Mouse (Mus musculus) kidney, postnatal 0 days (tissue): Measurements from ENCODE around the gene Clasp1. TPM values are rescaled to one million over a fixed set of nuclear protein-coding genes. Genes with fewer than 3 reads are reported as not detected.

Experiments used
- ATAC-seq: fragments of 200-750 bp; cut with Nextera tagmentation; replicated peaks from 2 replicates; pipeline ENCODE4 v1.8.0; 2017; ENCODE audit warnings: low read depth, moderate number of reproducible peaks, moderate TSS enrichment, moderate library complexity; ENCODE audit not compliant: low FRiP score
- DNase-seq: peaks from one replicate; pipeline ENCODE4 v3.0.0-alpha.2; 2016; ENCODE audit warnings: low spot score
- H3K27ac ChIP-seq: fragments of 300-500 bp; sonication (generic); 2 replicates; pipeline ENCODE4 v1.5.1; 2014; ENCODE audit warnings: mild to moderate bottlenecking
- H3K27me3 ChIP-seq: fragments of 300-500 bp; sonication (generic); 2 replicates; pipeline ENCODE4 v1.6.1; 2014; ENCODE audit warnings: low read length, mixed read lengths; ENCODE audit not compliant: insufficient read depth
- H3K36me3 ChIP-seq: fragments of 300-500 bp; sonication (generic); 2 replicates; pipeline ENCODE4 v1.6.1; 2014; ENCODE audit warnings: low read length, mixed read lengths; ENCODE audit not compliant: insufficient read depth
- H3K4me1 ChIP-seq: fragments of 300-500 bp; sonication (generic); replicated peaks from 2 replicates; pipeline ENCODE4 v1.6.1; 2014; ENCODE audit warnings: antibody characterized with exemption, low read length, mixed read lengths; ENCODE audit not compliant: insufficient read depth
- H3K4me2 ChIP-seq: fragments of 300-500 bp; sonication (generic); 2 replicates; pipeline ENCODE4 v1.6.1; 2014; ENCODE audit warnings: mild to moderate bottlenecking, low read length, moderate library complexity, mixed read lengths
- H3K4me3 ChIP-seq: fragments of 300-500 bp; sonication (generic); replicated peaks from 2 replicates; pipeline ENCODE4 v1.5.1; 2014; ENCODE audit warnings: low read depth, low read length
- H3K9ac ChIP-seq: fragments of 300-500 bp; sonication (generic); 2 replicates; pipeline ENCODE4 v1.6.1; 2014; ENCODE audit warnings: low read depth, low read length
- H3K9me3 ChIP-seq: fragments of 300-500 bp; sonication (generic); replicated peaks from 2 replicates; pipeline ENCODE4 v1.6.1; 2016; ENCODE audit warnings: low read length, inconsistent platforms, mixed read lengths
- CTCF ChIP-seq: IDR thresholded peaks from 2 replicates; pipeline ENCODE4 v1.5.1; 2016; ENCODE audit warnings: antibody characterized with exemption, low read depth, mild to moderate bottlenecking, moderate library complexity
- WGBS: fragments of 180-500 bp; shearing (Covaris S2); extraction: QIAGEN DNeasy Blood & Tissue Kit; methylation state at CpG from one replicate; pipeline ENCODE4 v1.1.7; 2014; 5-methylcytosine and 5-hydroxymethylcytosine counted together
- polyA plus RNA-seq: library from polyadenylated mRNA; unstranded; fragments of >200 nt; fragmentation: Nextera tagmentation; extraction: Ambion mirVana; gene quantifications from 2 replicates; pipeline ENCODE4 v1.2.1, GENCODE M21; 2015

Gene Clasp1
- polyA plus RNA-seq, 1 experiment from 2014 or later: 16.5 TPM

- Histone ChIP-seq H3K4me1 (no peaks in the 10 kb centered on the region), H3K36me3 (peaks cover 55% of the 10 kb centered on the region), H3K9me3 (no peaks in the 10 kb centered on the region), H3K4me3 (no peak overlapping the region), H3K9ac (no peak overlapping the region), H3K27ac (no peak overlapping the region), H3K27me3 (no peaks in the 10 kb centered on the region), H3K4me2 (no peak overlapping the region)
- no peak for DNase-seq
- TF ChIP-seq CTCF: no peak
- 92% methylated on average over 3 of the region's 3 CpGs for WGBS
- ATAC-seq: no peak
Observed at GRCm38 (mm10) chr1:118553451-118553850, 164.6 kb downstream of the Clasp1 start.

- no peak for ATAC-seq
- H3K9me3 ChIP-seq: no peaks in the 10 kb centered on the region
- no peak for TF ChIP-seq CTCF
- H3K4me2 ChIP-seq: no peak overlapping the region
- peaks cover 49% of the 10 kb centered on the region for H3K36me3 ChIP-seq
- H3K27ac ChIP-seq: no peak overlapping the region
- no peaks in the 10 kb centered on the region for H3K4me1 ChIP-seq
- no peak overlapping the region for H3K9ac ChIP-seq
- 76% methylated on average over 5 of the region's 5 CpGs for WGBS
- no peak overlapping the region for H3K4me3 ChIP-seq
- H3K27me3 ChIP-seq: no peaks in the 10 kb centered on the region
- no peak for DNase-seq
Observed at GRCm38 (mm10) chr1:118554961-118555360, 166.1 kb downstream of the Clasp1 start.

- DNase-seq: no peak
- Histone ChIP-seq H3K36me3 (peaks cover 58% of the 10 kb centered on the region), H3K27ac (no peak overlapping the region), H3K4me3 (no peak overlapping the region), H3K9ac (no peak overlapping the region), H3K9me3 (no peaks in the 10 kb centered on the region), H3K27me3 (no peaks in the 10 kb centered on the region), H3K4me1 (no peaks in the 10 kb centered on the region), H3K4me2 (no peak overlapping the region)
- TF ChIP-seq CTCF: no peak
- no peak for ATAC-seq
- 86% methylated on average over 2 of the region's 2 CpGs for WGBS
Observed at GRCm38 (mm10) chr1:118559716-118560115, 170.9 kb downstream of the Clasp1 start.

- Histone ChIP-seq H3K9me3 (no peaks in the 10 kb centered on the region), H3K36me3 (peaks cover 64% of the 10 kb centered on the region), H3K27ac (no peak overlapping the region), H3K4me3 (no peak overlapping the region), H3K27me3 (no peaks in the 10 kb centered on the region), H3K4me2 (no peak overlapping the region), H3K4me1 (no peaks in the 10 kb centered on the region), H3K9ac (no peak overlapping the region)
- TF ChIP-seq CTCF: peak; percentile 57
- peak; percentile 8 for DNase-seq
- ATAC-seq: no peak
Observed at GRCm38 (mm10) chr1:118564561-118564960, 175.7 kb downstream of the Clasp1 start.

- DNase-seq (no peak), ATAC-seq (no peak)
- H3K4me3 ChIP-seq: no peak overlapping the region
- no peaks in the 10 kb centered on the region for H3K9me3 ChIP-seq
- H3K4me1 ChIP-seq: no peaks in the 10 kb centered on the region
- H3K4me2 ChIP-seq: no peak overlapping the region
- H3K27ac ChIP-seq: no peak overlapping the region
- TF ChIP-seq CTCF: no peak
- H3K9ac ChIP-seq: no peak overlapping the region
- peaks cover 66% of the 10 kb centered on the region for H3K36me3 ChIP-seq
- H3K27me3 ChIP-seq: no peaks in the 10 kb centered on the region
- WGBS: over 99% methylated on average over 3 of the region's 3 CpGs
Observed at GRCm38 (mm10) chr1:118567659-118568058, 178.8 kb downstream of the Clasp1 start.

GRCm38 (mm10) chr1:118580174-118580702 is 191.4 kb downstream of the Clasp1 start:
- DNase-seq: no peak
- H3K27ac ChIP-seq: no peak overlapping the region
- no peaks in the 10 kb centered on the region for H3K9me3 ChIP-seq
- no peak overlapping the region for H3K4me3 ChIP-seq
- peaks cover 21% of the 10 kb centered on the region; the same call in 1 of the 2 replicates for H3K36me3 ChIP-seq
- H3K4me1 ChIP-seq: no peaks in the 10 kb centered on the region
- ATAC-seq: no peak
- no peak for TF ChIP-seq CTCF
- H3K27me3 ChIP-seq: no peaks in the 10 kb centered on the region
- 93% methylated on average over 2 of the region's 2 CpGs for WGBS
- H3K4me2 ChIP-seq: no peak overlapping the region
- no peak overlapping the region for H3K9ac ChIP-seq

GRCm38 (mm10) chr1:118581179-118581578 is 192.3 kb downstream of the Clasp1 start:
- TF ChIP-seq CTCF: no peak
- no peaks in the 10 kb centered on the region for H3K4me1 ChIP-seq
- no peak overlapping the region for H3K9ac ChIP-seq
- H3K4me3 ChIP-seq: no peak overlapping the region
- no peaks in the 10 kb centered on the region for H3K27me3 ChIP-seq
- 87% methylated on average over 8 of the region's 8 CpGs for WGBS
- no peak for ATAC-seq
- peaks cover 19% of the 10 kb centered on the region; the same call in 1 of the 2 replicates for H3K36me3 ChIP-seq
- H3K27ac ChIP-seq: no peak overlapping the region
- H3K4me2 ChIP-seq: no peak overlapping the region
- no peaks in the 10 kb centered on the region for H3K9me3 ChIP-seq
- DNase-seq: no peak
